ENCODE assay signal across 9 mouse cellular contexts in genomic region chr2:94243053-94243916, GRCm38 (mm10).
DNase-seq lines count a peak whose midpoint lies in the region; ATAC-seq and TF ChIP-seq lines count a peak whose summit lies in the region.
"Had no signal": no experiment of that assay in that cellular context is flagged by ENCODE, and none has a peak within 500 bp of the region (broad histone marks: within the 10 kb centered on the region; RNA-seq: fewer than 3 reads in every experiment).

No protein-coding gene starts in this region.

- no peaks in the 10 kb centered on the region for H3K36me3 ChIP-seq in heart, embryonic 16.5 days (ENCODE audit: control insufficient read depth, insufficient read depth)
- H3K36me3 ChIP-seq: liver, embryonic 15.5 days had no signal

- no peak overlapping the region for H3K27ac ChIP-seq in heart, embryonic 16.5 days (ENCODE audit: low read length)
- no peak overlapping the region for H3K27ac ChIP-seq in embryonic fibroblast, embryonic 13.5 days (ENCODE audit: insufficient read depth, low read length)
- H3K27ac ChIP-seq: liver, embryonic 15.5 days had no signal

- no peaks in the 10 kb centered on the region for H3K9me3 ChIP-seq in heart, embryonic 16.5 days (replicated peaks; ENCODE audit: control insufficient read depth, low read length)
- H3K9me3 ChIP-seq: liver, embryonic 15.5 days had no signal

- peak overlapping the region; percentile 41 for H3K4me3 ChIP-seq in heart, embryonic 16.5 days (ENCODE audit: low read length)
- peak overlapping the region; percentile 38 for H3K4me3 ChIP-seq in embryonic fibroblast, embryonic 13.5 days (ENCODE audit: insufficient read depth, low read length)
- H3K4me3 ChIP-seq: liver, embryonic 15.5 days had no signal

- peaks cover 84% of the 10 kb centered on the region for H3K27me3 ChIP-seq in heart, embryonic 16.5 days (ENCODE audit: control insufficient read depth, insufficient read depth, low read length)

- 1% methylated on average over 50 of the region's 50 CpGs for WGBS in heart, embryonic 16.5 days

- peak overlapping the region; percentile 60 for H3K4me2 ChIP-seq in heart, embryonic 16.5 days (ENCODE audit: low read depth, low read length)
- H3K4me2 ChIP-seq: liver, embryonic 15.5 days had no signal

- no peak for TF ChIP-seq CTCF in embryonic fibroblast, embryonic 13.5 days (IDR thresholded peaks at IDR 0.05; ENCODE audit: borderline replicate concordance, insufficient read depth, low read length)

- no peak for TF ChIP-seq POLR2A in embryonic fibroblast, embryonic 13.5 days (IDR thresholded peaks at IDR 0.05; ENCODE audit: low read depth, low read length)

- no peak for ATAC-seq in heart, embryonic 16.5 days (replicated peaks; ENCODE audit: extremely low read depth, insufficient read depth, low FRiP score)

- no peak overlapping the region for H3K9ac ChIP-seq in heart, embryonic 16.5 days (ENCODE audit: low read length)
- H3K9ac ChIP-seq: liver, embryonic 15.5 days had no signal

- intact Hi-C loops in heart, postnatal 14 days (cut with DNase I), result no loop called here
- intact Hi-C loops in gastrocnemius, postnatal 14 days (cut with DNase I; ENCODE audit: low total_unique reads), result no loop called here

- DNase-seq in heart, postnatal 14 days, result no peak
- peak; percentile 67 for DNase-seq in WW6 (ENCODE audit: low read depth, low spot score)
- peak; percentile 34 for DNase-seq in mesoderm, embryonic 11.5 days (ENCODE audit: low read depth, low spot score)
- DNase-seq in B cell, adult 2 months, result no peak
- no peak for DNase-seq in c-Kit-positive CD71-positive TER-119-positive erythroid progenitor cells, embryonic 14.5 days (ENCODE audit: low spot score)
- no peak for DNase-seq in gastrocnemius, postnatal 14 days

- H3K4me1 ChIP-seq in heart, embryonic 16.5 days (ENCODE audit: control insufficient read depth, insufficient read depth, low read length), result peaks cover 25% of the 10 kb centered on the region
- no peaks in the 10 kb centered on the region for H3K4me1 ChIP-seq in embryonic fibroblast, embryonic 13.5 days (ENCODE audit: control insufficient read depth, insufficient read depth, low read length)
- H3K4me1 ChIP-seq: liver, embryonic 15.5 days had no signal

Comparison
In these comparisons a context has a peak if more than half of its experiments do, and no peak if none do; other contexts are left out.
1. DNase-seq: peak in WW6 (single experiment) and mesoderm, embryonic 11.5 days (single experiment); none in heart, postnatal 14 days (0 of 2), B cell, adult 2 months (0 of 2), c-Kit-positive CD71-positive TER-119-positive erythroid progenitor cells, embryonic 14.5 days (single experiment) and gastrocnemius, postnatal 14 days (single experiment).